Comparison of ENCODE assay signal across 7 mouse cellular contexts in the genomic region with DNA sequence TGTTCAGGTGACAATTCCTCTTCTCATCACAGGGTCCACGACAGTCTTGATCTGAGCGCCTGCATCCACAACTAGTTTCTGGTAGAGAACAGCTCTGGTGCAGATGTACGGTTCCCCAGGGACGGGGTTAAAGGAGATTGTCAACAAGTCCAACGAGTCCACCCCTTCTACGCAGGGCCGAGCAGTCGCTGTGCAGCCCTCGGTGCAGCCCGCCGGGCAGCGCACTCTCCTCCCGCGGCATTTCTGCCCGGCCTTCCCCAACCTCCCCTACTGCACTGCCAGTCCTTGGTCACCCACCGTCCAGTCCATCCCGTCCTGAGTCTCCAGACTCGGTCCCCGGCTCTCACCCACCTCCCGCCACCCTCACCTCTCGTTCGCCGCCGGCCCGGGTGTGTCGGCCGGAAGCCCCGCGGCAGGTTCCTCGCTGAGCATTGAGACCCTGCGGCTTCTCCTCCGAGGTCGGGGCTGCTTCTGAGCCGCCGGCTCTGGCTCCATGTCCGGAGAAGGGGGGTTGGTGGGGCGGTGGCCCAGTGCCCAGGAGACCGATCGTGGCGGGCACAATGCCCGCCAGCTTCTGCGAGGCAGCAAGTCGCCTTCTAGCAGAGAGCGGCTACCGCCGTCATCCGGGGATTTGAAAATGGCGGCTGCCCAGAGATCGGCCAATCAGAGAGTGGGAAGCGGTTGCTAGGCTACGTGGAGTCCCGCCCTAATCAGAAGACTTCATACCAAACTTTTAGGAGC. TPM values are rescaled to one million over a fixed set of nuclear protein-coding genes. Genes with fewer than 3 reads are reported as not detected.
DNase-seq lines count a peak whose midpoint lies in the region; ATAC-seq lines count a peak whose summit lies in the region.

Gene Net1 (minus strand): TSS at position 650 of the 741 bp plus-strand sequence.
Gene Tubal3 (plus strand): TSS at position 704 of the 741 bp plus-strand sequence.

- peak within 1 kb of the TSS; percentile 98 for H3K27ac ChIP-seq in limb, embryonic 10.5 days
- H3K27ac ChIP-seq in midbrain, embryonic 13.5 days = peak within 1 kb of the TSS; percentile 60; the same call in 1 of the 2 replicates

- peak; percentile 83 for DNase-seq in adrenal gland, adult 8-10 months
- DNase-seq in embryo, embryonic 9.5 days (ENCODE audit: extremely low spot score) = peak; percentile 92
- DNase-seq in kidney, adult 11 months = peak; percentile 81
- peak; percentile 97 for DNase-seq in limb, embryonic 10.5 days (ENCODE audit: low spot score)
- peak; percentile 89 for DNase-seq in spleen, adult 12 weeks (ENCODE audit: low spot score)

- H3K9me3 ChIP-seq in limb, embryonic 10.5 days (replicated peaks) = peaks cover 4% of the 10 kb centered on the region; the same call in 1 of the 2 replicates
- no peaks in the 10 kb centered on the region for H3K9me3 ChIP-seq in midbrain, embryonic 13.5 days

- peak within 1 kb of the TSS; percentile 81 for H3K4me2 ChIP-seq in midbrain, embryonic 13.5 days (replicated peaks)

- H3K36me3 ChIP-seq in limb, embryonic 10.5 days = peaks cover 24% of the 10 kb centered on the region
- H3K36me3 ChIP-seq in midbrain, embryonic 13.5 days = 0 out of 2 replicates have a peak, but pooled peaks cover 9% of the 10 kb centered on the region

- no peaks in the 10 kb centered on the region for H3K27me3 ChIP-seq in limb, embryonic 10.5 days (ENCODE audit: low read depth, poor library complexity, severe bottlenecking)
- no peaks in the 10 kb centered on the region for H3K27me3 ChIP-seq in midbrain, embryonic 13.5 days

- peaks cover 9% of the 10 kb centered on the region for H3K4me1 ChIP-seq in limb, embryonic 10.5 days
- peaks cover 10% of the 10 kb centered on the region for H3K4me1 ChIP-seq in midbrain, embryonic 13.5 days (replicated peaks)

- under 1% methylated on average over 52 of the region's 52 CpGs for WGBS in limb, embryonic 10.5 days
- WGBS in midbrain, embryonic 13.5 days = under 1% methylated on average over 52 of the region's 52 CpGs

- peak; percentile 96 for ATAC-seq in granulocyte monocyte progenitor cell, adult 5-6 weeks (replicated peaks; ENCODE audit: poor library complexity, severe bottlenecking)
- peak; percentile 98 for ATAC-seq in midbrain, embryonic 13.5 days

- peak within 1 kb of the TSS; percentile 74 for H3K9ac ChIP-seq in midbrain, embryonic 13.5 days (replicated peaks)

- peak within 1 kb of the TSS; percentile 92 for H3K4me3 ChIP-seq in limb, embryonic 10.5 days
- peak within 1 kb of the TSS; percentile 89 for H3K4me3 ChIP-seq in midbrain, embryonic 13.5 days (replicated peaks)

RNA-seq across cellular contexts. Expression of gene Net1, which starts in this region (rescaled TPM):
- total RNA-seq in adrenal gland, adult 8-10 months (2022) = 100 to 1,000 TPM; 146 to 278 (median 191) TPM
- total RNA-seq in granulocyte monocyte progenitor cell, adult 5-6 weeks (2014; fragmentation: Nextera tagmentation) = 30.4 and 34.8 TPM in 2 replicates
- total RNA-seq in granulocyte monocyte progenitor cell, adult 5-6 weeks (2017) = 42.4 and 50.9 TPM in 2 replicates
- polyA plus RNA-seq in limb, embryonic 10.5 days (2016; fragmentation: Nextera tagmentation; extraction: Ambion mirVana) = 70.6 and 101 TPM in 2 replicates
- 14.5 and 14.6 TPM in 2 replicates for polyA plus RNA-seq in midbrain, embryonic 13.5 days (2015; fragmentation: Nextera tagmentation; extraction: Ambion mirVana)

RNA-seq across cellular contexts. Expression of gene Tubal3, which starts in this region (rescaled TPM):
- not detected for total RNA-seq in adrenal gland, adult 8-10 months (2022)
- total RNA-seq in granulocyte monocyte progenitor cell, adult 5-6 weeks (2014; fragmentation: Nextera tagmentation) = not detected in 2 replicates
- total RNA-seq in granulocyte monocyte progenitor cell, adult 5-6 weeks (2017) = not detected in 2 replicates
- polyA plus RNA-seq in limb, embryonic 10.5 days (2016; fragmentation: Nextera tagmentation; extraction: Ambion mirVana) = not detected in 2 replicates
- not detected in 2 replicates for polyA plus RNA-seq in midbrain, embryonic 13.5 days (2015; fragmentation: Nextera tagmentation; extraction: Ambion mirVana)

Comparison
In these comparisons a context has a peak if more than half of its experiments do, and no peak if none do; other contexts are left out.
1. Peak in every context shown above with its lines: DNase-seq, ATAC-seq, H3K4me3 ChIP-seq and H3K27ac ChIP-seq.